Comparison of ENCODE assay signal across 8 mouse cellular contexts in genomic region chr11:106255685-106256451, GRCm38 (mm10). TPM values are rescaled to one million over a fixed set of nuclear protein-coding genes. Genes with fewer than 3 reads are reported as not detected.
DNase-seq lines count a peak whose midpoint lies in the region; ATAC-seq and TF ChIP-seq lines count a peak whose summit lies in the region.

Ftsj3 (minus strand) TSS chr11:106256079.
Psmc5 (plus strand) TSS chr11:106256154.

- H3K36me3 ChIP-seq in G1E (replicated peaks) = peaks cover 74% of the 10 kb centered on the region
- peaks cover 48% of the 10 kb centered on the region for H3K36me3 ChIP-seq in forebrain, postnatal 0 days (ENCODE audit: insufficient read depth)
- peaks cover 50% of the 10 kb centered on the region for H3K36me3 ChIP-seq in lung, embryonic 15.5 days

- TF ChIP-seq CTCF in G1E (IDR thresholded peaks at IDR 0.05; ENCODE audit: low read depth, low read length) = no peak
- peak; percentile 52 for TF ChIP-seq CTCF in forebrain, postnatal 0 days (IDR thresholded peaks at IDR 0.05; ENCODE audit: low read depth)

- peak; percentile 91 for ATAC-seq in G1E (ENCODE audit: extremely low read depth, insufficient number of reproducible peaks, low FRiP score, poor library complexity, severe bottlenecking)
- ATAC-seq in forebrain, postnatal 0 days = peak; percentile 97
- ATAC-seq in lung, embryonic 15.5 days (ENCODE audit: borderline replicate concordance, extremely low read depth, low FRiP score, low TSS enrichment) = peak; percentile 92

- H3K9me3 ChIP-seq in G1E (replicated peaks) = no peaks in the 10 kb centered on the region
- no peaks in the 10 kb centered on the region for H3K9me3 ChIP-seq in forebrain, postnatal 0 days (ENCODE audit: low read length)
- H3K9me3 ChIP-seq in lung, embryonic 15.5 days = no peaks in the 10 kb centered on the region

- H3K4me3 ChIP-seq in G1E (ENCODE audit: low read depth, low read length) = peak within 1 kb of the TSS; percentile 88
- H3K4me3 ChIP-seq in forebrain, postnatal 0 days (ENCODE audit: low read depth, low read length) = peak within 1 kb of the TSS; percentile 73
- H3K4me3 ChIP-seq in lung, embryonic 15.5 days = peak within 1 kb of the TSS; percentile 69

- peaks cover 53% of the 10 kb centered on the region for H3K4me1 ChIP-seq in G1E (ENCODE audit: insufficient read depth, low read depth, low read length)
- H3K4me1 ChIP-seq in forebrain, postnatal 0 days (ENCODE audit: insufficient read depth) = 0 out of 2 replicates have a peak, but pooled peaks cover 4% of the 10 kb centered on the region
- H3K4me1 ChIP-seq in lung, embryonic 15.5 days = peaks cover 20% of the 10 kb centered on the region

- H3K27ac ChIP-seq in forebrain, postnatal 0 days (ENCODE audit: low read depth, low read length) = peak within 1 kb of the TSS; percentile 80
- H3K27ac ChIP-seq in lung, embryonic 15.5 days = peak within 1 kb of the TSS; percentile 71

- WGBS in forebrain, postnatal 0 days = under 1% methylated on average over 42 of the region's 42 CpGs
- 1% methylated on average over 42 of the region's 42 CpGs for WGBS in lung, embryonic 15.5 days

- DNase-seq in G1E (ENCODE audit: low spot score) = peak; percentile 84
- DNase-seq in cerebellum, adult 18-20 months = peak; percentile 98 to 99
- DNase-seq in forebrain, postnatal 0 days = peak; percentile 98
- DNase-seq in heart, postnatal 4 days = peak; percentile 99
- DNase-seq in layer of hippocampus, adult 8-10 months (ENCODE audit: low spot score in 2 of 2) = peak; percentile 95 to 98
- peak; percentile 93 for DNase-seq in ovary, adult 18-20 months (ENCODE audit: low spot score)
- peak; percentile 97 for DNase-seq in thymus, postnatal 0 days (ENCODE audit: low spot score)

- H3K4me2 ChIP-seq in forebrain, postnatal 0 days (ENCODE audit: low read depth) = peak within 1 kb of the TSS; percentile 94
- peak within 1 kb of the TSS; percentile 70 for H3K4me2 ChIP-seq in lung, embryonic 15.5 days

- H3K27me3 ChIP-seq in G1E (ENCODE audit: insufficient read depth, low read length) = no peaks in the 10 kb centered on the region
- H3K27me3 ChIP-seq in forebrain, postnatal 0 days (ENCODE audit: insufficient read depth, low read length) = no peaks in the 10 kb centered on the region
- no peaks in the 10 kb centered on the region for H3K27me3 ChIP-seq in lung, embryonic 15.5 days

- H3K9ac ChIP-seq in forebrain, postnatal 0 days = peak within 1 kb of the TSS; percentile 84
- peak within 1 kb of the TSS; percentile 82 for H3K9ac ChIP-seq in lung, embryonic 15.5 days

RNA-seq across cellular contexts. Expression of gene Ftsj3, which starts in this region (rescaled TPM):
- total RNA-seq in G1E (2014; fragmentation: Nextera tagmentation) = 49.0 and 59.8 TPM in 2 replicates
- total RNA-seq in G1E (2017) = 90.6 and 109 TPM in 2 replicates
- polyA plus RNA-seq in G1E (2012) = 11.5 and 21.6 TPM in 2 replicates
- 40.2 and 62.7 TPM in 2 replicates for total RNA-seq in forebrain, postnatal 0 days (2014; rRNA removed)
- polyA plus RNA-seq in forebrain, postnatal 0 days (2015; fragmentation: Nextera tagmentation; extraction: Ambion mirVana) = 29.0 and 29.7 TPM in 2 replicates
- 10 to 100 TPM; 28.4 to 29.8 TPM for total RNA-seq in heart, postnatal 4 days (2021)
- 10 to 100 TPM; 28.9 to 33.3 (median 32.4) TPM for total RNA-seq in layer of hippocampus, adult 8-10 months (2022)
- polyA plus RNA-seq in lung, embryonic 15.5 days (2015; fragmentation: Nextera tagmentation; extraction: Ambion mirVana) = 50.2 and 54.1 TPM in 2 replicates
- polyA plus RNA-seq in thymus, postnatal 0 days (2015; fragmentation: Nextera tagmentation; extraction: Ambion mirVana) = 58.3 and 60.5 TPM in 2 replicates

RNA-seq across cellular contexts. Expression of gene Psmc5, which starts in this region (rescaled TPM):
- total RNA-seq in G1E (2014; fragmentation: Nextera tagmentation) = 44.0 and 50.7 TPM in 2 replicates
- total RNA-seq in G1E (2017) = 90.7 and 96.0 TPM in 2 replicates
- polyA plus RNA-seq in G1E (2012) = 38.4 and 64.1 TPM in 2 replicates
- 108 and 114 TPM in 2 replicates for total RNA-seq in forebrain, postnatal 0 days (2014; rRNA removed)
- polyA plus RNA-seq in forebrain, postnatal 0 days (2015; fragmentation: Nextera tagmentation; extraction: Ambion mirVana) = 258 and 270 TPM in 2 replicates
- total RNA-seq in heart, postnatal 4 days (2021) = 100 to 1,000 TPM; 112 TPM
- 100 to 1,000 TPM; 164 to 180 (median 176) TPM for total RNA-seq in layer of hippocampus, adult 8-10 months (2022)
- polyA plus RNA-seq in lung, embryonic 15.5 days (2015; fragmentation: Nextera tagmentation; extraction: Ambion mirVana) = 271 and 275 TPM in 2 replicates
- 260 and 266 TPM in 2 replicates for polyA plus RNA-seq in thymus, postnatal 0 days (2015; fragmentation: Nextera tagmentation; extraction: Ambion mirVana)

Comparison
In these comparisons a context has a peak if more than half of its experiments do, and no peak if none do; other contexts are left out.
1. Peak in every context shown above with its lines: DNase-seq, ATAC-seq, H3K4me3 ChIP-seq and H3K27ac ChIP-seq.